8 mouse cellular contexts compared by ENCODE assay signal in genomic region chr8:84856864-84857441, GRCm38 (mm10). TPM values are rescaled to one million over a fixed set of nuclear protein-coding genes. Genes with fewer than 3 reads are reported as not detected.
DNase-seq lines count a peak whose midpoint lies in the region; ATAC-seq lines count a peak whose summit lies in the region.

Gene Farsa (plus strand): TSS chr8:84856989.

- peak; percentile 98 for ATAC-seq in megakaryocyte progenitor cell, adult 5-6 weeks (replicated peaks; ENCODE audit: poor library complexity)

- DNase-seq in adipocyte (ENCODE audit: low spot score), result peak; percentile 97
- DNase-seq in embryo, embryonic 10 days (ENCODE audit: low spot score), result peak; percentile 99
- peak; percentile 91 for DNase-seq in gastrocnemius, postnatal 10 days
- peak; percentile 96 for DNase-seq in induced T-regulatory cell, adult 2 months (ENCODE audit: low read depth)
- peak; percentile 75 to 96 for DNase-seq in left cerebral cortex, adult 9 months (ENCODE audit: low spot score in 2 of 2)
- DNase-seq in right cerebral cortex, postnatal 14 days, result peak; percentile 93
- peak; percentile 89 to 94 for DNase-seq in urinary bladder, postnatal 36 days (ENCODE audit: low spot score in 2 of 2)

RNA-seq across cellular contexts. Expression of gene Farsa, which starts in this region (rescaled TPM):
- total RNA-seq in gastrocnemius, postnatal 10 days (2021), result 10 to 100 TPM; 29.7 to 31.4 TPM
- total RNA-seq in megakaryocyte progenitor cell, adult 5-6 weeks (2015), result 33.3 and 51.2 TPM in 2 replicates
- total RNA-seq in megakaryocyte progenitor cell, adult 5-6 weeks (2017), result 173 and 193 TPM in 2 replicates

Comparison
In these comparisons a context has a peak if more than half of its experiments do, and no peak if none do; other contexts are left out.
1. Peak in every context shown above with its lines: DNase-seq and ATAC-seq.